Mouse (Mus musculus) embryonic facial prominence, embryonic 11.5 days (tissue): ENCODE data around the gene Kcnj9. TPM values are rescaled to one million over a fixed set of nuclear protein-coding genes. Genes with fewer than 3 reads are reported as not detected.
A peak's percentile ranks its signal among the peaks of the same experiment; 100 is the strongest.

Source experiments
- ATAC-seq: fragments of 200-750 bp; cut with Nextera tagmentation; replicated peaks from 2 replicates; pipeline ENCODE4 v1.8.0; 2017; ENCODE audit warnings: low read depth; ENCODE audit not compliant: insufficient number of reproducible peaks, low FRiP score, low TSS enrichment
- DNase-seq: peaks from one replicate; pipeline ENCODE4 v3.0.0-alpha.2; 2015; ENCODE audit warnings: low spot score
- H3K27ac ChIP-seq: fragments of 300-500 bp; sonication (generic); replicated peaks from 2 replicates; pipeline ENCODE4 v1.5.1; 2014; ENCODE audit warnings: mild to moderate bottlenecking, low read depth, low read length, control low read depth
- H3K27me3 ChIP-seq: fragments of 300-500 bp; sonication (generic); 2 replicates; pipeline ENCODE4 v1.6.1; 2014; ENCODE audit warnings: mild to moderate bottlenecking, low read length, moderate library complexity, mixed read lengths; ENCODE audit not compliant: control insufficient read depth, insufficient read depth
- H3K36me3 ChIP-seq: fragments of 300-500 bp; sonication (generic); replicated peaks from 2 replicates; pipeline ENCODE4 v1.6.1; 2014; ENCODE audit warnings: low read depth, mild to moderate bottlenecking, low read length, moderate library complexity, mixed read lengths; ENCODE audit not compliant: control insufficient read depth, insufficient read depth
- H3K4me1 ChIP-seq: fragments of 300-500 bp; sonication (generic); 2 replicates; pipeline ENCODE4 v1.6.1; 2014; ENCODE audit warnings: low read length, mixed read lengths; ENCODE audit not compliant: control insufficient read depth, insufficient read depth
- H3K4me2 ChIP-seq: fragments of 300-500 bp; sonication (generic); 2 replicates; pipeline ENCODE4 v1.6.1; 2014; ENCODE audit warnings: low read depth, mild to moderate bottlenecking, control low read depth, low read length, moderate library complexity
- H3K4me3 ChIP-seq: fragments of 300-500 bp; sonication (generic); 2 replicates; pipeline ENCODE4 v1.5.1; 2014; ENCODE audit warnings: low read depth, low read length, control low read depth
- H3K9ac ChIP-seq: fragments of 300-500 bp; sonication (generic); replicated peaks from 2 replicates; pipeline ENCODE4 v1.6.1; 2014; ENCODE audit warnings: mild to moderate bottlenecking, control low read depth, low read length
- H3K9me3 ChIP-seq: fragments of 300-500 bp; sonication (generic); replicated peaks from 2 replicates; pipeline ENCODE4 v1.6.1; 2016; ENCODE audit warnings: mild to moderate bottlenecking, low read length, inconsistent platforms, mixed read lengths; ENCODE audit not compliant: control insufficient read depth
- WGBS: fragments of 180-500 bp; shearing (Covaris S2); extraction: QIAGEN DNeasy Blood & Tissue Kit; methylation state at CpG from one replicate; pipeline ENCODE4 v1.1.7; 2014; 5-methylcytosine and 5-hydroxymethylcytosine counted together
- polyA plus RNA-seq: library from polyadenylated mRNA; unstranded; fragments of >200 nt; fragmentation: Nextera tagmentation; extraction: Ambion mirVana; gene quantifications from 2 replicates; pipeline ENCODE4 v1.2.1, GENCODE M21; 2014

The Kcnj9 gene
- polyA plus RNA-seq, result 0.54 and 0.65 TPM in 2 replicates

DNA sequence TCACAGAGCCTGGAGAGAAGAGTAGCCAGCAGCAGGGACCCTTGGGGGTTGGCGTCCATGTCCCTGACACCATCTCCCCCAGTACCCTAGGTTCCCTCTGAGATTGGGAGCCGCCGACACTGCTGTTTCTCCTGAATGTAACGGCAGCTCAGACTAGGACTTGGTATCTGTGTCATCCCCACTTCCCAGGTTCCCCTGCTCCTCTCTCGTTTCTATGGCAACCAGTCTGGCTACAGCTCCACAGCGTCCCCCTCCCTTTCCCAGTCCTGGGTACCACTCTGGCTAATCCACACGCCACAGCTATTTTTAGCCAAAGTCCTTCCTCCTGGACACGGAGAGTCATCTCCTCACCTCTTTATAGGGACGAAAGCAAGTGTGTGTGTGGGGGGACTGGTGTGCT, at the start of gene Kcnj9:
Gene Kcnj9, minus strand, starts transcription at position 188 of the 400 bp plus-strand sequence.
- no peak within 1 kb of the TSS for H3K9ac ChIP-seq
- no peaks in the 10 kb centered on the region for H3K9me3 ChIP-seq
- H3K4me1 ChIP-seq, result no peaks in the 10 kb centered on the region; the same call in 1 of the 2 replicates
- no peak within 1 kb of the TSS for H3K4me3 ChIP-seq
- 32% methylated on average over 9 of the region's 9 CpGs for WGBS
- no peak; the same call in 1 of the 2 replicates for ATAC-seq
- peaks cover 34% of the 10 kb centered on the region for H3K27me3 ChIP-seq
- H3K4me2 ChIP-seq, result no peak within 1 kb of the TSS
- peak; percentile 39 for DNase-seq
- H3K36me3 ChIP-seq, result no peaks in the 10 kb centered on the region
- no peak within 1 kb of the TSS for H3K27ac ChIP-seq

DNA sequence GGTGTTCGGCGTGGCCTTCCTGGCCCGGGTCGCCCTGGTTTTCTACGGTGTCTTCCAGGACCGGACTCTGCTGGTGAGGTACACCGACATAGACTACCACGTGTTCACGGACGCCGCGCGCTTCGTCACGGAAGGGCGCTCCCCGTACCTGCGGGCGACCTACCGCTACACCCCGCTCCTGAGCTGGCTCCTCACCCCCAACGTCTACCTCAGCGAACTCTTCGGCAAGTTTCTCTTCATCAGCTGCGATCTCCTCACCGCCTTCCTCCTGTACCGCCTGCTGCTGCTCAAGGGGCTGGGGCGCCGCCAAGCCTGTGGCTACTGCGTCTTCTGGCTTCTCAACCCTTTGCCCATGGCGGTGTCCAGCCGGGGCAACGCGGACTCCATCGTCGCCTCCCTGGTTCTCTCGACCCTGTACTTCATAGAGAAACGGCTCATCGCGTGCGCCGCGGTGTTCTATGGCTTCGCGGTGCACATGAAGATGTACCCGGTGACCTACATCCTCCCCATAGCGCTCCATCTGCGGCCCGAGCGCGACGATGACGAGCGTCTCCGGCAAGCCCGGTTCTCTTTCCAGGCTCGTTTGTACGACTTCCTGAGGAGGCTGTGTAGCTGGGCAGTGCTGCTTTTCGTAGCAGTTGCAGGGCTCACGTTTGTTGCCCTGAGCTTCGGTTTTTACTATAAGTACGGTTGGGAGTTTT, 47.8 kb upstream of the Kcnj9 start:
- no peak for DNase-seq

DNA sequence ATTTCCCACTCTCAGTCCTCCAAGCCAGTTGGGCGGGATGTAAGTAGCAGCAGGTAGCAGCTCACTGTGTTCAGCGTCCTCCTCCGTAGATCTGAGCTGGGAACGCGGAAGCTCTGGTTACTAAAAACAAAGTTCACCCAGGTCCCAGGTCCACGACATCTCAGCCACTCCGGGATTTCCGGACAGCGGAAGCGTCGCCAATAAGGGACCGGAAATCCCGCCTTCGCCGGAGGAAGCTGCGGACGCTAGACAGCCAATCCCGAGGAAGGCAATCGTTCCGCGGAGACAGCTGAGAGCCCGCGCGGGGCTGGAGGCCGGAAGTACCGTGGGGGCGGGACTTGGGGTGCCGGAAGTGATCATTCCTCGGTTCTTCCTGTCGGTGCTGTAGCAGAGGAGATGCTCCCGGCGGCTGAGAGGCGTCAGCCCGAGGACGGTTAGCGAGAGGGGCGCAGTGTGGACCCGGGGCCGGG, 47.1 kb upstream of the Kcnj9 start, which contains the start of gene Pigm:
Gene Pigm, plus strand, starts transcription at position 349 of the 470 bp plus-strand sequence.
- H3K27ac ChIP-seq, result no peak within 1 kb of the TSS; the same call in 1 of the 2 replicates
- H3K9me3 ChIP-seq, result no peaks in the 10 kb centered on the region
- WGBS, result under 1% methylated on average over 37 of the region's 39 CpGs
- peak; percentile 97 for ATAC-seq
- H3K36me3 ChIP-seq, result no peaks in the 10 kb centered on the region
- peaks cover 5% of the 10 kb centered on the region for H3K4me1 ChIP-seq
- no peaks in the 10 kb centered on the region for H3K27me3 ChIP-seq
- peak within 1 kb of the TSS; percentile 97 for H3K4me3 ChIP-seq
- H3K4me2 ChIP-seq, result peak within 1 kb of the TSS; percentile 86
- H3K9ac ChIP-seq, result peak within 1 kb of the TSS; percentile 84
- peak; percentile 99 for DNase-seq

More for the DNA sequence above, 47.8 kb upstream of the Kcnj9 start:
- Histone ChIP-seq H3K4me1 (peaks cover 5% of the 10 kb centered on the region), H3K9ac (peak overlapping the region; percentile 84), H3K36me3 (no peaks in the 10 kb centered on the region), H3K4me3 (peak overlapping the region; percentile 97), H3K27me3 (no peaks in the 10 kb centered on the region), H3K4me2 (peak overlapping the region; percentile 86), H3K27ac (no peak overlapping the region; the same call in 1 of the 2 replicates), H3K9me3 (no peaks in the 10 kb centered on the region)
- 3% methylated on average over 62 of the region's 62 CpGs for WGBS
- ATAC-seq, result no peak

DNA sequence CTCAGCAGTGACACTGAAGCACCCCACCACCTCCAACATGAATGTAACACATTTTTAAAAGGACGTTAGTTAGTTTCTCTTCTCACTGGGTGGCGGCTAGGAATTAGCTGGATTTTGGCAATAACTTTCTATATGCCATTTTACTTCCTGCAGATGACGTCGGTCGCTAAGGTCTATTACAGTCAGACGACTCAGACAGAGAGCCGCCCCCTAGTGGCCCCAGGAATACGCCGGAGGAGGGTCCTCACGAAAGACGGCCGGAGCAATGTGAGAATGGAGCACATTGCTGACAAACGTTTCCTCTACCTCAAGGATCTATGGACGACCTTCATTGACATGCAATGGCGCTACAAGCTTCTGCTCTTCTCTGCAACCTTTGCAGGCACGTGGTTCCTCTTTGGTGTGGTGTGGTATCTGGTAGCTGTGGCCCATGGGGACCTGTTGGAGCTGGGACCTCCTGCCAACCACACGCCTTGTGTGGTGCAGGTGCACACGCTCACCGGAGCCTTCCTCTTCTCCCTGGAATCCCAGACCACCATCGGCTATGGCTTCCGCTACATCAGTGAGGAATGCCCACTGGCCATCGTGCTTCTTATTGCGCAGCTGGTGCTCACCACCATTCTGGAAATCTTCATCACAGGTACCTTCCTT, 39.8 kb upstream of the Kcnj9 start:
- Histone ChIP-seq H3K4me3 (no peak overlapping the region), H3K36me3 (no peaks in the 10 kb centered on the region), H3K9ac (no peak overlapping the region), H3K9me3 (no peaks in the 10 kb centered on the region), H3K27ac (no peak overlapping the region), H3K4me1 (no peaks in the 10 kb centered on the region), H3K4me2 (no peak overlapping the region), H3K27me3 (peaks cover 3% of the 10 kb centered on the region; the same call in 1 of the 2 replicates)
- WGBS, result 30% methylated on average over 23 of the region's 23 CpGs
- DNase-seq (peak; percentile 79), ATAC-seq (no peak)

DNA sequence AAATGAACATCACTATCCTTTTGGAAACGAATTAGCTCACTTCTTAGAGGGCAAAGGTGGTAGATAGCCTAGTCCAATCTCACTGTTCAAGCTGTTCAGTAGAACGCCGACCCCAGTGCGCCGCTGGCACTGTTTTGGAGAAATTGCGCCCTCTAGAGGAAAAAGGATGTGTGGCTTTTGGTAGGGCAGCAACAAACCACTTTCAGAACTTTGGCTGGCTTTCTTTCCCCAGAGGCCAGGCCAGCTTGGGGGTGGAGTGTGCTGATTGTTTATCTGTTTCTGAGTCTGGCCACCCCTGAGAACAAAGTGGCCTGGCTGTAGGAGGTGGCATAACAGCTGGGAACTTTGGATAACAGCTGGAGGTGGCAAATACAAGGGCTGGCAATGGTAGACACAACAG, 35.6 kb upstream of the Kcnj9 start:
- H3K4me2 ChIP-seq, result no peak overlapping the region
- H3K4me1 ChIP-seq, result no peaks in the 10 kb centered on the region
- 13% methylated on average over 6 of the region's 6 CpGs for WGBS
- no peak for ATAC-seq
- H3K27me3 ChIP-seq, result peaks cover 3% of the 10 kb centered on the region; the same call in 1 of the 2 replicates
- H3K36me3 ChIP-seq, result no peaks in the 10 kb centered on the region
- no peak overlapping the region for H3K4me3 ChIP-seq
- no peak overlapping the region for H3K9ac ChIP-seq
- H3K9me3 ChIP-seq, result no peaks in the 10 kb centered on the region
- no peak overlapping the region for H3K27ac ChIP-seq
- peak; percentile 76 for DNase-seq

DNA sequence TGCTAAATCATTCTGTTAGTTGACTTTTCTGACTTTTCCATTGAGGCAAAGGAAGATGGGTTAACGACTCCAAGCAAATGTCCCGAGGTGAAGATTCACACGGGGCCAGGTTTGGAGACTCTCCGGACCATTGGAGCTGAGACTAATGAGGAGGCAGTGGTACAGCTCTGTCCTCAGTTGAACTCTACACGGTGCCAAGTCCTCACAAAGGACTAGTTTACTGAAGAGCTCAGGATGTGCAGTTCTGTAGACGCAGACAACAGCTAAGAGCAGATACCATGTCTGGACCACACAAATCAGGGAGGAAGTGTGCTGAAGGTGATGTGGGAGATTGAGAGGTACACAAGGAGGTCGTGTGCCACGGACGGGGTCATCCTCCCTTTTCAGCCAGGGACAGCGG, 29.2 kb upstream of the Kcnj9 start:
- no peaks in the 10 kb centered on the region for H3K36me3 ChIP-seq
- no peaks in the 10 kb centered on the region for H3K4me1 ChIP-seq
- no peak overlapping the region for H3K9ac ChIP-seq
- DNase-seq (no peak), ATAC-seq (no peak)
- H3K4me3 ChIP-seq, result no peak overlapping the region
- no peak overlapping the region for H3K4me2 ChIP-seq
- H3K9me3 ChIP-seq, result no peaks in the 10 kb centered on the region
- 73% methylated on average over 10 of the region's 10 CpGs for WGBS
- H3K27me3 ChIP-seq, result no peaks in the 10 kb centered on the region
- H3K27ac ChIP-seq, result no peak overlapping the region

DNA sequence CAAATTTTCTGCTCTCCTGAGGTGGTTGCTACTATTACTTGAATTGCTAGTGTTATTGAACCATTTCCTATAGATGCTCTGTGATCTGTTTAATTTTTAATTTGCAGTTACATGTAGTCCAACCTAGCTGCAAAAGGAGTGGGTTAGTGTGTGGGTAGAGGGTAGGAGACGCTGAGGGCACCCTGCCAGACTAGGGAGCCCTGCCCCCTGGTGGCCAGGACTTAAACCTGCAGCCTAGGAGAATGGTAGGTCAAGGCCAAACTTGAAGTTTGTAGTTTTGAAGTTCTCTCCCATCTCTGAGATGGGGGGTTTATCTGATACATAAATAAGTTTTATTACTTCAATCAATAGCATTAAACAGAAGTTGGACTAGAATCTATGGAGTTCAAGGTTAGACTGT, 28.4 kb upstream of the Kcnj9 start:
- ATAC-seq, result no peak
- Histone ChIP-seq H3K9ac (no peak overlapping the region), H3K36me3 (no peaks in the 10 kb centered on the region), H3K9me3 (no peaks in the 10 kb centered on the region), H3K4me1 (no peaks in the 10 kb centered on the region), H3K27me3 (no peaks in the 10 kb centered on the region), H3K4me2 (no peak overlapping the region), H3K4me3 (no peak overlapping the region), H3K27ac (no peak overlapping the region)
- WGBS, result 10% methylated on average over 1 of the region's 1 CpGs
- DNase-seq, result peak; percentile 67

DNA sequence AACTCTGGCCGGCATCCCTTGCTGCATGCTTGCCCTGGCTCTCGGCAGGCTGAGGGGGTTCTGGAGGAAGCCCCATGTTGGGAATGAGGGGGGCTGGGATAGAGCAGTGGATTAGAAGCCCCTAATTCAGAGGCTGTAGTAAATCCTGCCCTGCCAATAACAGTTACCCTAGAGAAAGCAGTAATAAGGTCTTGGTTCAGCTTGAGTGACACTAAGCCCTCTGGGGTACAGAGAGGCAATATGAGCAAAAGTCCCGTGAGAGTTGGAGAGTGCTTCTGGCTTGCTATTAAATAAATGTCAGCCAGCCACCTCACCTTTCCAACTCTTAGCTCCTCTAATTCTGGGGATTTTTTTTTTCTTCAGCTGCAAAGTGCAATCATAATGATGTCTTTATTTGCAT, 26.2 kb upstream of the Kcnj9 start:
- H3K4me1 ChIP-seq, result no peaks in the 10 kb centered on the region; the same call in 1 of the 2 replicates
- no peak overlapping the region for H3K27ac ChIP-seq
- ATAC-seq, result no peak
- no peak for DNase-seq
- no peaks in the 10 kb centered on the region for H3K36me3 ChIP-seq
- H3K27me3 ChIP-seq, result no peaks in the 10 kb centered on the region
- H3K9me3 ChIP-seq, result no peaks in the 10 kb centered on the region
- H3K4me3 ChIP-seq, result no peak overlapping the region
- H3K4me2 ChIP-seq, result no peak overlapping the region
- WGBS, result 53% methylated on average over 3 of the region's 3 CpGs
- H3K9ac ChIP-seq, result no peak overlapping the region
